Mouse (Mus musculus): ENCODE data around the gene Pld5.

GRCm38 (mm10) chr1:176039923-176040322, 235.2 kb downstream of the Pld5 start:
- TF ChIP-seq POLR2A (IDR thresholded peaks at IDR 0.05; ENCODE audit: extremely low read depth, insufficient read depth, low read length) (no peak), CTCF (IDR thresholded peaks at IDR 0.05; ENCODE audit: low read depth, low read length) (no peak)

All from liver, adult 2 months (tissue).